Mouse (Mus musculus) erythroblast, embryonic 14.5 days (primary cell): ENCODE measurements around the gene Gm48551. TPM values are rescaled to one million over a fixed set of nuclear protein-coding genes. Genes with fewer than 3 reads are reported as not detected.

Experiments used
- H3K27me3 ChIP-seq: 2 replicates; pipeline ENCODE4 v1.6.1; 2012; ENCODE audit warnings: inconsistent platforms; ENCODE audit not compliant: control insufficient read depth
- H3K36me3 ChIP-seq: 2 replicates; pipeline ENCODE4 v1.6.1; 2012; ENCODE audit warnings: mild to moderate bottlenecking, inconsistent platforms; ENCODE audit not compliant: control insufficient read depth
- H3K4me1 ChIP-seq: 2 replicates; pipeline ENCODE4 v1.6.1; 2012; ENCODE audit warnings: inconsistent platforms; ENCODE audit not compliant: control insufficient read depth
- H3K4me3 ChIP-seq: replicated peaks from 2 replicates; pipeline ENCODE3; 2012; ENCODE audit warnings: moderate library complexity, mild to moderate bottlenecking, inconsistent platforms
- H3K9me3 ChIP-seq: 2 replicates; pipeline ENCODE4 v1.6.1; 2012; ENCODE audit warnings: low read length, inconsistent platforms, mixed read lengths; ENCODE audit not compliant: control insufficient read depth
- GATA1 ChIP-seq: IDR thresholded peaks from 2 replicates; pipeline ENCODE4 v1.6.1; 2012; ENCODE audit warnings: low read length, inconsistent platforms, mixed read lengths
- TAL1 ChIP-seq: IDR thresholded peaks from 3 replicates; pipeline ENCODE4 v1.6.1; 2012; ENCODE audit warnings: low read length, inconsistent platforms, mixed read lengths
- polyA plus RNA-seq: library from polyadenylated mRNA; stranded (reverse); fragments of >175 nt; gene quantifications from 2 replicates; pipeline ENCODE4 v1.2.3, GENCODE M21; 2012

The Gm48551 gene
- polyA plus RNA-seq, 1 experiment: 0.20 TPM

- Histone ChIP-seq H3K27me3 (no peaks in the 10 kb centered on the region; the same call in 1 of the 2 replicates), H3K9me3 (peaks cover 2% of the 10 kb centered on the region; the same call in 1 of the 2 replicates), H3K4me1 (peaks cover 93% of the 10 kb centered on the region), H3K36me3 (peaks cover 100% of the 10 kb centered on the region), H3K4me3 (no peak overlapping the region)
- TF ChIP-seq TAL1 (no peak), GATA1 (no peak)
These were observed 19.2 kb upstream of the Gm48551 start for GRCm38 (mm10) chr10:81365073-81365472.

GRCm38 (mm10) chr10:81365672-81366476 is 18.4 kb upstream of the Gm48551 start, which contains the start of gene 4930404N11Rik:
Gene 4930404N11Rik, minus strand, starts transcription at chr10:81365816.
- peaks cover 88% of the 10 kb centered on the region for H3K4me1 ChIP-seq
- H3K36me3 ChIP-seq: peaks cover 100% of the 10 kb centered on the region
- no peaks in the 10 kb centered on the region; the same call in 1 of the 2 replicates for H3K27me3 ChIP-seq
- H3K9me3 ChIP-seq: peaks cover 2% of the 10 kb centered on the region; the same call in 1 of the 2 replicates
- H3K4me3 ChIP-seq: peak within 1 kb of the TSS; percentile 21
- TF ChIP-seq GATA1: no peak
- TF ChIP-seq TAL1: no peak

- no peaks in the 10 kb centered on the region; the same call in 1 of the 2 replicates for H3K27me3 ChIP-seq
- H3K4me1 ChIP-seq: peaks cover 83% of the 10 kb centered on the region
- no peak overlapping the region for H3K4me3 ChIP-seq
- TF ChIP-seq GATA1 (no peak), TAL1 (no peak)
- H3K36me3 ChIP-seq: peaks cover 100% of the 10 kb centered on the region
- H3K9me3 ChIP-seq: peaks cover 2% of the 10 kb centered on the region; the same call in 1 of the 2 replicates
These were observed 17.6 kb upstream of the Gm48551 start for GRCm38 (mm10) chr10:81366477-81367206.

GRCm38 (mm10) chr10:81367207-81367495 is 17.1 kb upstream of the Gm48551 start:
- Histone ChIP-seq H3K4me1 (peaks cover 83% of the 10 kb centered on the region), H3K27me3 (no peaks in the 10 kb centered on the region; the same call in 1 of the 2 replicates), H3K9me3 (peaks cover 2% of the 10 kb centered on the region; the same call in 1 of the 2 replicates), H3K36me3 (peaks cover 100% of the 10 kb centered on the region), H3K4me3 (no peak overlapping the region)
- TF ChIP-seq GATA1 (no peak), TAL1 (no peak)

GRCm38 (mm10) chr10:81375322-81375721 is 8.9 kb upstream of the Gm48551 start:
- peaks cover 75% of the 10 kb centered on the region for H3K4me1 ChIP-seq

GRCm38 (mm10) chr10:81376561-81377361 is 7.5 kb upstream of the Gm48551 start:
- H3K9me3 ChIP-seq: no peaks in the 10 kb centered on the region
- no peaks in the 10 kb centered on the region for H3K27me3 ChIP-seq
- peaks cover 85% of the 10 kb centered on the region for H3K4me1 ChIP-seq
- peak overlapping the region; percentile 90 for H3K4me3 ChIP-seq
- TF ChIP-seq TAL1 (no peak), GATA1 (no peak)
- H3K36me3 ChIP-seq: peaks cover 73% of the 10 kb centered on the region

More at GRCm38 (mm10) chr10:81375322-81375721, 8.9 kb upstream of the Gm48551 start:
- H3K9me3 ChIP-seq: no peaks in the 10 kb centered on the region
- TF ChIP-seq TAL1 (no peak), GATA1 (no peak)
- no peaks in the 10 kb centered on the region; the same call in 1 of the 2 replicates for H3K27me3 ChIP-seq
- peak overlapping the region; percentile 90 for H3K4me3 ChIP-seq
- H3K36me3 ChIP-seq: peaks cover 83% of the 10 kb centered on the region

GRCm38 (mm10) chr10:81377362-81377664 is 7.0 kb upstream of the Gm48551 start:
- no peak for TF ChIP-seq GATA1
- TF ChIP-seq TAL1: no peak
- H3K4me3 ChIP-seq: peak overlapping the region; percentile 90
- peaks cover 68% of the 10 kb centered on the region for H3K36me3 ChIP-seq
- peaks cover 85% of the 10 kb centered on the region for H3K4me1 ChIP-seq
- H3K9me3 ChIP-seq: no peaks in the 10 kb centered on the region
- no peaks in the 10 kb centered on the region for H3K27me3 ChIP-seq

GRCm38 (mm10) chr10:81377793-81378552 is 6.3 kb upstream of the Gm48551 start, which contains the start of gene Fzr1:
Gene Fzr1, minus strand, starts transcription at chr10:81378516.
- no peaks in the 10 kb centered on the region for H3K27me3 ChIP-seq
- H3K9me3 ChIP-seq: no peaks in the 10 kb centered on the region
- H3K36me3 ChIP-seq: peaks cover 61% of the 10 kb centered on the region
- TF ChIP-seq TAL1: no peak
- no peak for TF ChIP-seq GATA1
- peak within 1 kb of the TSS; percentile 90 for H3K4me3 ChIP-seq
- H3K4me1 ChIP-seq: peaks cover 85% of the 10 kb centered on the region
